Mouse (Mus musculus) adrenal gland, postnatal 25 days (tissue): ENCODE measurements around the gene Trmt2a. TPM values are rescaled to one million over a fixed set of nuclear protein-coding genes. Genes with fewer than 3 reads are reported as not detected.

Experiments used
- DNase-seq: peaks from one replicate; pipeline ENCODE4 v3.0.0; 2021; ENCODE audit warnings: mixed read lengths
- total RNA-seq: library from RNA; stranded (reverse); gene quantifications from 2 replicates; pipeline ENCODE4 v1.2.3, GENCODE M21; 2021

Gene Trmt2a
- total RNA-seq, 1 experiment from 2014 or later = 60.1 TPM

DNA sequence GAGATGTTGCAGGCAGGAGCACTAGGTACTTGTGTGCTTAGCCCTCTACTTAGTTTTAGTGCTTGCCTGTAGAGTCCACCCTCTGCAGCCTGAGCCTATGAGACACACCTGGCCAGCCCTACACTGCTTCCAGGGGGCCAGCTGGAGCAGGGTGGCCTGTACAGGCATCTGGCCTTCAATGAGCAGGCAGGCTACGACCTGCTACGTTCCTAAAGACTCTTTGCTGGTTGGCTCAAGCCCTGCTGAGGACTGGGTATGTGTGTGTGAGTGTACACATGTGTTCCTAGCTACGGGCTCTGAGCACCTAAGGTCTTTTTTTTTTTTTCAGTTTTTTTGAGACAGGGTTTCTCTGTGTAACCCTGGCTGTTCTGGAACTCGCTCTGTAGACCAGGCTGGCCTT lies 17.0 kb upstream of the Trmt2a start:
- no peak for DNase-seq

DNA sequence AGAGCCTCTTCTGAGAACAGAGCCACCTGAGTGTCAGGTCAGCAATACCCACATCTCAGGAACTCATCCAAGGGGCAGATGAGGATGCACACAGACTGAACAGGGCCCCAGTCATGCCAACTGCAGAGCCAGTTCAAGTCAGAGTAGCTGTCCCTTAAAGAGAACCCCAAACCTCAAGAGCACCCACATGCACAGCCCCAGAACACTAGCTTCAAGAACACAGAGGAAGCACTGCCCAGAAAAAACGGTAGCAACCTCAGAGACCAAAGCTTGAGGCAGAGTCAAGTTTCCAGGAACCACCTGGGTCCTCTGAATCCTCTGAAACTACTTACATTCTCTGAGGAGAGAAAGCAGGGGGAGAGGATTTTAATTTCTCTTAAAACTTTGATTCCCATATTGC lies 15.0 kb upstream of the Trmt2a start:
- no peak for DNase-seq

DNA sequence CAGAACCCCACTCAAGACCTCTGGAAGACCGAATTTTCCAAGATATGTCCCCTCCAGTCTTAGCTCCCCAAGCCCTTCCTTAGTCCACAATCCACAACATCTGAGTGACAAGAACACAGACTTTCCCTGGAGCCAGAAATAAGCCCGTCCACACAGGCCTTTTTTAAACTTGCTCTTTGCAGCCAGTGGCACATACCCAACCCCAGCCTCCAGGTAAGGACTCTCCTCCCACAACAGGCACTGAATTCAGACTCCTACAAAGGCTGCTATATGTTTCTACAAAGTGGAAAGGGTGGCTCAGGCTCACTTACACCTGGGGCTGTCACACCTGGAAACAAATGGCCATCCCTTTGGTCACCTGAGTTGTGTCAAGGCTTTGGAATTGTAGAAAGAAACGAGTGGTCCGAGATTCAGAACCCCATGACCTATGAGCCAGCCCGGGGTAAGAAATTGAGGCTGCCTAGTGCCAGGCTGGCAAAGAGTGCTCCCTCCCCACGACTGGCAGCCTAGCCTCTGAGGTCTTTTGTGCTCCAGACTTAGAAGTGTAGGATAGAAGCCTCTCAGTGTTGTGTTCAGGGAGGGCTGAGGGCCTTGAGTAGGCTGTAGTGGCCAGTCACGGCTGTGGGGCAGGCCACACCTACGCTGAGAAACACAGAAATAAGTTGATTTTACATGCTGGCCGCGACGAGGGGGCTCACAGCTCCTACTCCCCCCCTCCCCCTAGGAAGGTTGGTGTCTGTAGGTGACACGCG lies 14.4 kb upstream of the Trmt2a start:
- DNase-seq = no peak

DNA sequence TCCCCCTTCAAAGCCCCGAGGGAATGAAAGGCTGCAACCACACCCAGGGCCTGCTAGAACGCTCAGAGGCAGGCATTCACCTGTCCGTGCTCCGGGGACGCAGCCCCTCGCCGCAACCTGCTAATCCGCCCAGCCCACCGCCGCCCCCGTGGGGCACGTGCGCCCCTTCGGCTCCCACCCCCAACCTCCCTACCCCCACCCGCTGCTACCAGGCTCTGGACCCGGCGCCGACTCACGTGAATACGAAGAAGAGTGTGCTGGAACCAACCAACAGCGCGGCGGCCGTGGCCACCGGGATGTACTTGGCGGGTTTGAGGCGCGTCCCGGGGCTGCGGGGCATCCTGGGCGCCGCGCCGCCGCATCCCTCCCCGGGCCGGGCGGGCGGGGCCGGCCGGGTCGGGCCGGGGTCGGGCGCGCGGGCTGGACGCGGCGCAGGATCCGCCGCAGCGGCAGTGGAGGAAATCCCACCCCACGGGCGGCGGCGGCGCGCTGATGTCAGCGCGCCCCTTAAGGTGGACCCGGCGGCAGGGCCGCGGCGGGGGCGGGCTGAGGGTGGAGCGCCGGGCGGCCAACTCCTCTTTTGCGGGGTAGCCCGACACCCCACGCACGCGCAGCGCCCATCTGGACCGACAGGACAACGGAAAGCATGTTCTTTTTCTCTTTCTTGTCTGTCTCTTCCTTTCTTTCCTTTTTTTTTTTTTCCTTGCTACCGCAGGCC lies 13.6 kb upstream of the Trmt2a start, which contains the start of gene Zdhhc8:
TSS of gene Zdhhc8 (minus strand) at position 466 of the 718 bp plus-strand sequence.
- peak; percentile 86 for DNase-seq

DNA sequence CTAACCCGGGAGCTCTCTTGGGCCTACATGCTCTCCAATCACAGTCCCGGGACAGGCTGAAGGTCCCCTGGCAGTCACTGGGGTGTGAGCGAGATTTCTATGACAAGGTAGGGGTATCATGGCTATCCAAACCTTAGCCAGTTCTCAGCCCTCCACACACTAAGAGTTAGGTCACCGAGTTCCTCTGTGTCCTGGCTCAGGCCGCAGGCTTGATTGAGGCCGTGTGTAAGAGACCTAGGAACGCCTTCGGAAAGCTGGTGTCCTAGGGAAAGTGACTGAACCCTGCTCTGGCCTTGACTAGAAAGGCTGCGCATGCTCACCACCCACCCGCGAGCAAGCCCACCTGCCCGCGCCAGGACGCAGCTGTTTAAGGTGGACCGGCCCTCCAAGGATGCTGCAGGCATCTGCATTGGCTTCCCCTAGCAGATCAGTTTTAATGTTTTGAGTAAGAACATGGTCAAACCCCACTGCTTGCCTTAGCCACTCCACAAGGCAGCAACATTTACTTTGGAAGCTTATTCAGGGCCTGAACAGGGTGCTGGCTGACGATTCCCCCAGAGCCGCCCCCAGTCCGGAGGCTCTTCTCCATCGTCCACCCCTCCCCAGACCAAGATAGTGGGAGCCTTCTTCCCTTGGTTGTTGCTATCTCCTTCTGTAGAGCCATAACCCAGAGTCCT lies 13.0 kb upstream of the Trmt2a start:
- peak; percentile 72 for DNase-seq

DNA sequence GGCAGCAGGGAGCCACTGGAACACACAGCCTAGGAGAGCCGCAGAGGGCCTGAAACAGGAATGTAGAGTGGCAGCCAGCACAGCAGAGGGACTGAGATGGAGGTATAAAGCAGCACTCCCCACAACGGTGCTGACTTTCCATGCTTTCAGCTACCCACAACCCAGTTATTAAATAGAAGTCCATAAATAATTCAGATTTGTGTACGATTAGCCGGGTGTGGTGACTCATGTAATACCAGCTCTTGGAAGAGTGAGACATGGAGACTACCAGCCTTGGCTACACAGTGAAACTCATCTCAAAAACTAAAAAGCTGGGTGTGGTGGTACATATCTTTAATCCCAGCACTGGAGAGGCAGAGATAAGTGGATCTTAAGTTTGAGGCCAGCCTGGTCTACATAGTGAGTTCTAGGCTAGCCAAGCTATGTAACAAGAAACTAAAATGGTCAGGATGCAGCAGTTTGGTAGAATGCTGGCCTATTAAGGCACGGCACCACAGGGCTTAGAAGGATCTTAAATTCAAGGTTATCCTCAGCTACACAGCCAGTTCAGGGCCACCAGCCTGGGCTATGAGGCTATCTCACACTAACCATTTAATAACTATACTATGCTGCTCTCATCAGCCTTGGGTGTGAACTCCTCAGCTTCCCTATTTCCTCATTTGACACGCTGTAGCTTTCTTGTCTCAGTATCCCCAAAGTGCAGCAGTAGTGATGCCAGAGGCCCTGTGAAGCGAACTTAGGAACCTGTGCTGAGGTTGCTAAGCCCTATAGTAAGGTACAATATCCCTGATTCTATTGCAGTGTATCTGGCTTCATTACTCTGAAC lies 11.6 kb upstream of the Trmt2a start:
- DNase-seq = no peak

DNA sequence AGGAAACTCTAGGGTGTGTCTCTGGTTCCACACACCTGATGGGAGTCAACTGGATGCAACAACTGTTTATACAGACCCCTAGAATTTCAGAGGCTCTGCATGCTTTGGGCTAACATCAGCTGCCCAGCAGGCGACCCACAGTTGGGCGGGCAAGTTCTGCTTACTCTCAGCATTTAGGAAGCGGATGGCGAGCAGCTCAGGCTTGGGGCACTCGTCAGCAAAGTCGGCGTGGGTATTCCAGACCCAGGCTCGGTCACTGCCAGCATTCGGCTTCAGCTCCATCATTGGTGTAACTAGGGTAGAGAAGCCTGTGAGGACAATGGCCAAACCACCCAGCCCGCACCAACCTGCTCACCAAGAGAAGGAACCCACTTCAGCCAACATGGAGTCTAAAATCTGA lies 6.9 kb upstream of the Trmt2a start:
- DNase-seq = no peak

DNA sequence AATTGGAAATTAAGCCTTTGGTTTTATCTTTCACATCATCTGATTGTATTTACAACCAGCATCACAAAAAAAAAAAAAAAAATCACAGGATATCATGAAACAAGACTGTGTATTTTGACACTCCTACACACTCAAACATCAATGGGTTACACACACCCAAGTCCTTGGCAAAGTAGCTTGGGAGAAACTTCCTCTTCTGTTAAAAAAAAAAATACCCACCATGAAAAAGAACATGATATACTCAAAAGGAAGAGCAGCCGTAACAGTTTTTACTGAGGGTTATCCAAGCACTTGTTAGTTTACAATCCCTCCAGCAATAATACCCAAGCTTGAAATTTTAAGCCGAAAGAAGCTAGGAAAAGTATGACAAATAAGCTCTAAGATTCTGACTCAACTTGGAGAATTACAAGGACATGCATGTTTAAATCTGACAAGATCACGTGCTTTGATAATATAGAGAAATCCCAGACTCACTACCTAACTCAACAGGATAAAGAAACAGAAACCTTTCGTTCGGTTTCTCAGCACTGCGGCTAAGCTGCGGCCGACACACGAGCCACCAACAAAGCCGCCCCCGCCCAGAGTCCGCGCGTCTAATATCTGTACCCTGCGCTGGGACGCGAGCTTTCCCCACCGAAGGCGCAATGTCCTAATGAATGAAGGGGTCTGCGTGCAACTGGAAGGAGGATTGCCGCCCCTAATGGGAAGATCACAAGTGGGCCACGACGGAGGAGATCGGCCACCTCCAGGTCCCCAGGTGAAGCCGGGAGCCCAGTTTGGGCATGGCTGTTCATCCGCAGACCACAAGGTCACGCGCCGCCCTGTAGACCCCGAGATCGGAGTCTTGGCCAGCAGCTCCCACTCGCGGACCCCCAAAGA lies 719 bp upstream of the Trmt2a start:
- peak; percentile 33 for DNase-seq

DNA sequence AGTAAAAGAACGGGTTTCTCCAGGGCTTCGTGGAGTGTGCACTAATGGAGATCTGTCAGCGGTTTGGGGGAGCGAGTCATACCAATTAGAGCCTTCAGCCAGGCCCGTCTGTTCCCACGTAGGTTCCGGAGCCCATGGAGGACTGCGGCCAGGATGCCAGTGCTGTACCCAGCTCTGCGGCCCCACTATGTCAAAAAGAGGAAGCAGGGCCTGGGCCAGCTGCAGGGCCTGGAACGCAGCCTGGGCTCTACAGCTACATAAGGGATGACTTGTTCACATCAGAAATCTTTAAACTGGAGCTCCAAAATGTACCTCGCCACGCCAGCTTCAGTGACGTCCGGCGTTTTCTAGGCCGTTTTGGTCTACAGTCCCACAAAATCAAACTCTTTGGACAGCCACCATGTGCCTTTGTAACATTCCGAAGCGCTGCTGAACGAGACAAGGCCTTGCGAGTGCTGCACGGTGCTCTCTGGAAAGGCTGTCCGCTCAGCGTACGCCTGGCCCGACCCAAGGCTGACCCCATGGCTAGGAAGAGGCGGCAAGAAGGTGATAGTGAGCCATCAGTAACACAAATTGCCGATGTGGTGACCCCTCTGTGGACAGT lies 987 bp downstream of the Trmt2a start:
- DNase-seq = peak; percentile 33

DNA sequence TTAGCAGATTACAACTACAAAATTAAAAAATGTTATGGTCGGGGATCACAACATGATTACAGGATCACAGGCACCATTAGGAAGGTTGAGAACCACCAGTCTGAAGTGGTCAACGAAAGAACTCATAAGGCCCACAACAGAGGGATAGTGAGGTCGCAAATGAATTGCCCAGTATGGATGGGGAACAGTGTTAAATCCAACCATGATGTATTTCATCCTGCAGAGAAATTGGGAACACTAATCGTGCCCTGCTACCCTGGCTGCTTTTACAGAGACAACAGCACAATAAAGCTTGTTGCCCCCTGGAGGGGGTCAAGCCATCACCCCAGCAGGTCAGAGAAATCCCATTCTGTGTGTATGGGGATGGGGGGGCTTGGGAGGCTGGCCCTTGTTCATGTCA lies 1.8 kb downstream of the Trmt2a start:
- DNase-seq = no peak

DNA sequence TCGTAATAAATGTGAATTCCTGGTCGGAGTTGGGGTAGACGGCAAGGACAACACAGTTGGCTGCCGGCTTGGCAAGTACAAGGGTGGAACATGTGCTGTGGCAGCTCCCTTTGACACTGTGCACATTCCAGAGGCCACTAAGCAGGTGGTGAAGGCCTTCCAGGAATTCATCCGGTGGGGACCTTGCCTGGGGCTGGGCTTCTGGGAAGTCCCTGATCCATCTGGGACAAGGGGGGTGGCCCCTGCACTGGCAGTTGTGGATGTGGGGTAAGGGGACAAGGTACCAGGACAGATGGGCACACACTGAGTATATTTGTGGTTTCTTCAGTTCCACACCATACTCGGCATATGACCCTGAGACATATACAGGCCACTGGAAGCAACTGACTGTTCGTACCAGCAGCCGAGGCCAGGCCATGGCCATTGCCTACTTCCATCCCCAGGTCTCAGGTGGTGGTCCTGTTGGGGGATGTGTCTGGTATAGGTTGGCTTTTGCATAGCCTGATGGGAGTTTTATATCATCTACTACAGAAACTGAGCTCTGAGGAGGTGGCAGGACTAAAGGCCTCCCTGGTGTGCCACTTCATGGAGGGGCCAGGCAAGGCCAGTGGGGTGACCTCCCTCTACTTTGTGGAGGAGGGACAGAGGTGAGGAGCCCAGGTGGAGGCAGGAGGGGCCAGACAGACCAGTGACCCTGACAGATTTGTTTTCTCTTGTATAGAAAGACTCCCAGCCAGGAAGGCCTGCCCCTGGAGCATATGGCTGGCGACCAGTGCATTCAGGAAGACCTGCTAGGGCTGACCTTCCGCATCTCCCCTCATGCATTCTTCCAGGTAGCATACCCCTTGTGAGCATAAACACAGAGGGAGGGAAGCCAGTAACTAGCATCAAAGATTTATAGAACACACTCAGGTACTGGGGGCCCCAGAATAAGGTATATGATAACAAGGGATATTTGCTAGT lies 2.6 kb downstream of the Trmt2a start:
- no peak for DNase-seq

DNA sequence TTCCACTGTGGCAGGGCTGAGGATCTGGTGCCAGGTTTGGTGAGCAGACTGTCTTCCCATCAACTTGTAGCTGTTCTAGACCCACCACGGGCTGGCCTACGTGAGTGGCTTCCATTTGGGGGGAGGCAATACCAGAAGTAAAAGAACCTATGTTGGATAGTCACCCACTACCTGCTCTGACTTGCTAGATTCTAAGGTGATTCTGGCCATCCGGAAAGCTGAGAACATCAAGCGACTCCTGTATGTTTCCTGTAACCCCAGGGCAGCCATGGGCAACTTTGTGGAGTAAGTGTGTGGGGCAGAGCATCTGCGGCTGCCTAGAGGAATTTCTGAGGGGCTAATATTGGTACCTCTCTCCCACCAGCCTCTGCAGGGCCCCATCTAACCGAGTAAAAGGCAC lies 4.3 kb downstream of the Trmt2a start:
- no peak for DNase-seq

DNA sequence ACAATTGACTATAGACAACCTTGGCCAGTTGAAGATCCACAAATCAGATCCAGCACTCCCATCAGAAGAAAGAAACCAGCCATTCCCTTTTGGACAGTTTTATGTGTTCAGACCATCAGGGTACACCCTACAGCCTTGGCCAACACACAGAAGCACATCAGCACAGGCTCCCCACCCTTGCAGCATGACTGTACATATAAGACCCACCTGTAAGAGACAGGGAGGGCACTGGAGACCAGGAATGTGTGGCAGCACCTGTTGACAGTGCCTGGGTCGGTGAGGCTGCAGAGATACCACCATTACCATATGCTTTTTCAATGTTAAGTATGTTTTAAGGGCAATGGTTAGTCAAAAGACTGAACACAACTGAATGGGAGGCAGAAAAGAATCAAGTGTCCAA lies 5.4 kb downstream of the Trmt2a start:
- DNase-seq = no peak

DNA sequence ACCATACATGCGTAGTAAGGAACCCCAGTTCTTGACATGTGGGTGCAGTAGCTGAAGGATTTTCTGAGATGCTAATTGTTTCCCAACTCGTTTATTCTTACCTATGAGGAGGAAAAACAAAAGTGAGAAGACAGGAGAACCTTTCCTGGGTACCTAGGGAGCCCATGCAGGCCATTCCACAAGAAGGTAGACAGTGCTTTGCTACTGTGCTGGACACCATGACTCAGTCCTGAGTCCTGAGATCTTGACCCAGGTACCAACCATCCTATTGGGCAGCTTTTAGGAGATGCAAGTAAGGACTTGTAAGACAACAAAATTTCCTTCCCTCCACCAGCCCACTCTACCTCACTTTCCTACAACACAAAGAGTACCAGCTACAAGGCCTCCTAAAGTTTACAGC lies 9.7 kb downstream of the Trmt2a start, which contains the start of gene Gm49776:
TSS of gene Gm49776 (minus strand) at position 101 of the 400 bp plus-strand sequence.
- no peak for DNase-seq

DNA sequence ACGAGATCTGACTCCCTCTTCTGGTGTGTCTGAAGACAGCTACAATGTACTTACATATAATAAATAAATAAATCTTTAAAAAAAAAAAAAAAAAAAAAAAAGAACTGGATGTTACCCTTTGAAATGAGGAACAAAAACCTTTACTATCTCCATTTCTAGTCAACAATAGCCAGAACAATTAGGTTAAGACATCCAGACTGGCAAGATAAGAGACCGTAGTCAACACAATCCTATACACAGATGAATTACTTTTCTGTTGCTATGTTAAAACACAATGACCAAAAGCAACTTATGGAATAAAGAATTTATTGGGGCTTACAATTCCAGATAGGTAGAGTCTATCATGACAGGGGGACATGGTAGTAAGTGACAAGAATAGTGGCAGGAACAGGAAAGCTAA lies 16.5 kb downstream of the Trmt2a start:
- no peak for DNase-seq

DNA sequence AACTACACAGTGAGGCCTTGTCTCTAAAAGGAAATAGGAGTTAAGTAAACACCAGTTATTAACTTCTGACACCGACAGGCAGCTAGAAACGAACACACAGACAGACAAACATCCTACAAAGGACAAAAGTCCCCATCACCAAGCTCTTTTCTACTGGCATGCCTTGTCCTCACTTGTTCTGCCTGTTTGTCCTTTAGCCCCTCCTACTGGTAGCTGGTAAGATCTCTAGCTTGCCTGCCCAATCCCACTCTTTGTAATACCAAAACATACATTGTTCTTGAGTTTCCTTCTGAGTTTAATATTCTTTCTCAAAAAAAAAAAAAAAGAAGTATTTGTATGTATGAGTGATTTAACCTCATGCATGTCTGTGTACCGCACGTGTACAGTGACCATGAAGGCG lies 19.7 kb downstream of the Trmt2a start:
- no peak for DNase-seq

DNA sequence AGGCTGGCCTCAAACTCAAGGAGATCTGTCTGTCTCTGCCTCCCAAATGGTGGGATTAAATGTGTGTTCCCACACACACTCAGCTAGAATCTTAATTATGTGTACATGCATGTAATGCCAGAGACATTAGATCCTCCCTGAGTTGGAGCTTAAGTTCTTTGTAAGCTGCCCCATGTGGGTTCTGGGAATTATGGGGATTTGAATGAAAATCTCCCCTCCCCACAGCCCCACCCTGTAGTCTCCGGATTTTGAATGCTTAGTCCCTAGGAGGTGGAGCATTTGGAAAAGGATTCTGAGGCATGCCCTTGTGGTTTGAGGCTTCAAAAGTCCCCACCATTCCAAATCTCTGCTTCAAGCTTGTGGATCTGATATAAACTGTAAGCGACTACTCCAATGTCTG lies 26.7 kb downstream of the Trmt2a start:
- DNase-seq = no peak

DNA sequence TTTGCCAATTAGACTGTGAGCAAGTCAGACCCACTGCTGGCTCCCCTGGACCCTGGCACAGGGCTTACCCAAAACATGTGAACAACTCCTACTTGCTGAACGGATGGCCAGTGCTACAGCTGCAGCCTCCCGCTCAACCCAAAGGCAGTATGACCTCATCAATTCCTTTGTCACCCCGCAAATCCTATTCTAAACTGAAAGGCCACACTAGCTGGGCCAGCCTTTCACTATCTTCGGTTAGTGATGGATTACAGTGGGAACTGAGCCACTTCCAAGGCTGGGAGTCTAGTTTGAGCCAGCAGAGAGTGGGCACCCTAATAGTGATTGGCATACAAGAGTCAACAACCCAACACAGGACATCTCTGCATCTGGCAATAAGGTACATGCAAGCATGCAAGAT lies 39.7 kb downstream of the Trmt2a start:
- no peak for DNase-seq

DNA sequence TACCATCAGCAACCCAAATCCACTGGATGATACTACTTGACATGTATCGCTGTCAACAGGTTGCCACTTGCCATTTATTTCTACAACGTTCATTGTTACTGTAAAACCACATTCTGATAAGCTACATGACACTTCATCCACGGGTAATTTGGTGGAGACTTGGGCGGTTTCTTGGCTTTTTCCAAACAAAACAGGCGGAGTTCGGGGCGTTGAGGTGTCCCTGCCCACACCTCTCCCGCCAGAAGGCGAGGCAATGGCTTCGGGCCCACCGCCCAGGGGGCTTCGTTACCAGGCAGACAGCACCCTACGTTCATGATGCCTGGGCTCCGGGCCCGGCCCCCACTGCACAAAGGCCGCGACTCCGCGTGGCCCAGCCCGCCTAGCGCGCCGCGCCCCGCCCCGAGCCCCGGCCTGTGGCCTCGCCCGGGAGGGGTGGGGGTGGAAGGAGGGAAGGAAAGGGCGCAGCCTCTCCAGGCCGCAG lies 40.1 kb downstream of the Trmt2a start:
- DNase-seq = peak; percentile 85
